Mouse (Mus musculus) stomach, postnatal 0 days (tissue): ENCODE measurements at regions not wholly inside any gene's neighbourhood (a gene's known extent, or its start where the extent isn't known, plus 50 kb on each side); places are given as distances from the start of the nearest gene placed in this dataset.
A peak's percentile ranks its signal among the peaks of the same experiment; 100 is the strongest.

Experiments used
- ATAC-seq: fragments of 200-750 bp; cut with Nextera tagmentation; 2 replicates; pipeline ENCODE4 v1.8.0; 2017; ENCODE audit not compliant: low FRiP score, low TSS enrichment
- DNase-seq: peaks from one replicate; pipeline ENCODE4 v3.0.0-alpha.2; 2016; ENCODE audit warnings: low spot score
- H3K27ac ChIP-seq: fragments of 300-500 bp; sonication (generic); replicated peaks from 2 replicates; pipeline ENCODE4 v1.5.1; 2014; ENCODE audit warnings: mild to moderate bottlenecking, control low read depth
- H3K27me3 ChIP-seq: fragments of 300-500 bp; sonication (generic); 2 replicates; pipeline ENCODE4 v1.6.1; 2014; ENCODE audit warnings: low read length; ENCODE audit not compliant: control insufficient read depth, insufficient read depth
- H3K36me3 ChIP-seq: fragments of 300-500 bp; sonication (generic); 2 replicates; pipeline ENCODE4 v1.6.1; 2014; ENCODE audit warnings: low read length, mixed read lengths; ENCODE audit not compliant: control insufficient read depth, insufficient read depth
- H3K4me1 ChIP-seq: fragments of 300-500 bp; sonication (generic); replicated peaks from 2 replicates; pipeline ENCODE4 v1.6.1; 2014; ENCODE audit warnings: antibody characterized with exemption; ENCODE audit not compliant: control insufficient read depth, insufficient read depth
- H3K4me2 ChIP-seq: fragments of 300-500 bp; sonication (generic); replicated peaks from 2 replicates; pipeline ENCODE4 v1.6.1; 2014; ENCODE audit warnings: low read depth, mild to moderate bottlenecking, control low read depth, moderate library complexity
- H3K4me3 ChIP-seq: fragments of 300-500 bp; sonication (generic); 2 replicates; pipeline ENCODE4 v1.5.1; 2014; ENCODE audit warnings: low read depth, low read length, control low read depth
- H3K9ac ChIP-seq: fragments of 300-500 bp; sonication (generic); 2 replicates; pipeline ENCODE4 v1.6.1; 2014; ENCODE audit warnings: mild to moderate bottlenecking, low read length, control low read depth, mixed read lengths
- H3K9me3 ChIP-seq: fragments of 300-500 bp; sonication (generic); 2 replicates; pipeline ENCODE4 v1.6.1; 2016; ENCODE audit warnings: low read length; ENCODE audit not compliant: control insufficient read depth
- CTCF ChIP-seq: IDR thresholded peaks from 2 replicates; pipeline ENCODE4 v1.5.1; 2016; ENCODE audit warnings: antibody characterized with exemption, low read depth, mild to moderate bottlenecking, moderate library complexity
- EP300 ChIP-seq: optimal IDR thresholded peaks from 2 replicates; pipeline ENCODE3; 2016; ENCODE audit warnings: antibody characterized with exemption
- WGBS: fragments of 180-500 bp; shearing (Covaris S2); extraction: QIAGEN DNeasy Blood & Tissue Kit; methylation state at CpG from one replicate; pipeline ENCODE4 v1.1.7; 2014; 5-methylcytosine and 5-hydroxymethylcytosine counted together

- no peak overlapping the region for H3K9ac ChIP-seq
- H3K27me3 ChIP-seq = no peaks in the 10 kb centered on the region
- no peak for DNase-seq
- H3K36me3 ChIP-seq = no peaks in the 10 kb centered on the region
- TF ChIP-seq CTCF (no peak), EP300 (no peak)
- H3K4me3 ChIP-seq = no peak overlapping the region
- no peak overlapping the region for H3K4me2 ChIP-seq
- H3K4me1 ChIP-seq = no peaks in the 10 kb centered on the region
- ATAC-seq = no peak
- no peaks in the 10 kb centered on the region for H3K9me3 ChIP-seq
- WGBS = 89% methylated on average over 3 of the region's 3 CpGs
- H3K27ac ChIP-seq = no peak overlapping the region
These were observed 150.0 kb downstream of the Csl start for GRCm38 (mm10) chr10:99609420-99609819.

DNA sequence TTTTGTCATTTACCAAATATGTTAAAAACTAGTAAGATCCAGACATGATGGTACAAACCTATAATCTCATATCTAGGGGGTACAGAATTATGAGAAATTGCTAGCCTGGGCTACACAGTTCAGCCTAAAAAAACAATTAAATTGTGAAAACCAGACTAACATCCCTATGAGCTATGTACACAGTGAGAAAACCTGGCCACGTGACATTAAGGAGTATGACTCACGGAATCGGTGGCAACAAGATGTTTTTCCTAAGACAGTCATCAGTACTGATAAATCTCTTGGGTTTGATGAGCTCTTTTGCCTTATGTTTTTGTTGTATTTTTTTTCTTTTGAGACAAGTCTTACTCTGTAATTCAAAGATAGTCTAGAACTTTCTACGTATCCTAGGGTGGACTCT, 148.6 kb downstream of the Csl start:
- no peak for DNase-seq
- Histone ChIP-seq H3K4me3 (no peak overlapping the region), H3K27ac (no peak overlapping the region), H3K36me3 (no peaks in the 10 kb centered on the region), H3K27me3 (no peaks in the 10 kb centered on the region), H3K4me2 (no peak overlapping the region), H3K4me1 (no peaks in the 10 kb centered on the region), H3K9me3 (no peaks in the 10 kb centered on the region), H3K9ac (no peak overlapping the region)
- ATAC-seq = no peak
- TF ChIP-seq CTCF = no peak
- no peak for TF ChIP-seq EP300
- WGBS = 86% methylated on average over 4 of the region's 4 CpGs

DNA sequence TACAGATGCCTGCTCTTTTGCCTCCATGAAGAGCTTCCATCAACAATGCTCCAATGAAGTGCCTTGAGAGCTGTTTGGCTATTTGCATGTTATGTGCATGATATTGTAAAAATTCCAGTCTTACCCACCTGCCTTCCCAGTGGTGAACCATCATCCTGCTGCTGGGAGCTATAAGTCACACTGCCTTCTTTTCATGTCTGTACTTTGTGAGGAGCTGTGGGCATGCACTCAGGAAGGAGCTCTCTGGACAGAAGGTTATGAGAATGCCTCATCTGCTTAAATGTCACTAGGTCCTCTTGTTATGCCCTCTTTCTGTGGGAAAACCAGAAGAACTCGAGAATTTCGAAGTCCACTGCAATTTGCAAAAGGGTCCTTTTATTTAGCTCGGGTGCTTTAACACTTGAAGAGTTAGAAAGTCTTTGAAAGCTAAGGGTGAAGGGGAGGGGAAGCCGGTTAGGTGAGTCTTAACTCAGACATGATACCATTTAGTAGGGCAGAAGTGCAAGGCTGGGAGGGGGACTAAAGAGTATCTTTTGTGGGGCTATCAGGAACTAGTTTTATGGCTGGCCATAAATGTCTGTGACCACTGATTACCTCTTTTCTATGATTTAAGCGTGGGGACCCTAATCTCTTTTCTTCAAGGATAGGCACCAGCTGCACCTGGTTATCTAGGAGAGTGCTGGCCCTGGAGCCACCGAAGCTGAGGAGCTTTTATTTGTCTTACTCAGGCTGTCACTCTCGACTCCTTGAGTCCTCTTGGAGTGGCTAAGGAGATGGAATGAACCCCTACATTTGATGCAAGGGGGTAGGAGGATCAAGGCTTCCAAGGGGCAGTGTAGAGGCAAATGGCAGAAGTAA, 144.8 kb downstream of the Csl start:
- no peak for TF ChIP-seq EP300
- no peak for TF ChIP-seq CTCF
- Histone ChIP-seq H3K9ac (no peak overlapping the region), H3K4me2 (no peak overlapping the region), H3K27ac (no peak overlapping the region), H3K36me3 (no peaks in the 10 kb centered on the region), H3K4me1 (no peaks in the 10 kb centered on the region), H3K9me3 (no peaks in the 10 kb centered on the region), H3K27me3 (no peaks in the 10 kb centered on the region), H3K4me3 (no peak overlapping the region)
- DNase-seq = no peak
- no peak for ATAC-seq
- 35% methylated on average over 7 of the region's 7 CpGs for WGBS

DNA sequence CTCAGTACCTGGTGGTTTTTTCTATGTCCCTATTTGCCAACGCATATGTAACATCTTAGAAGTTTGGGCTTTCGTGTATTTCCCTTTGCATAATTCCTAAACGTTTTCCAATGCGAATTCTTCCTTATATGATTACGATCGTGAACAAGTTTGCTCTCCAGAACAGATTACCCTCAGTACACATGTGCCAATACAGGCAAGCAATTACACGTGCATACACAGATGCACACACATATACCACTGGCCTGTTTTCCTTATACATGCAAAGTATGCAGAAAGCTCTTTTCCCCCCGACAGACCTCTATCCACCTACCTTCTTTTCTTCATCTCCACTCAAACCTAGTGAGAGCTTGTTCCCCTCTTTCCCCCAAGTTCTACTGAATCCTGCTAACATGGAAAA, 144.1 kb downstream of the Csl start:
- H3K9ac ChIP-seq = no peak overlapping the region
- no peak for ATAC-seq
- H3K27ac ChIP-seq = no peak overlapping the region
- no peaks in the 10 kb centered on the region for H3K9me3 ChIP-seq
- no peaks in the 10 kb centered on the region for H3K27me3 ChIP-seq
- no peaks in the 10 kb centered on the region for H3K4me1 ChIP-seq
- TF ChIP-seq EP300 (no peak), CTCF (no peak)
- no peak for DNase-seq
- 85% methylated on average over 8 of the region's 8 CpGs for WGBS
- H3K4me3 ChIP-seq = no peak overlapping the region
- H3K36me3 ChIP-seq = no peaks in the 10 kb centered on the region
- no peak overlapping the region for H3K4me2 ChIP-seq

DNA sequence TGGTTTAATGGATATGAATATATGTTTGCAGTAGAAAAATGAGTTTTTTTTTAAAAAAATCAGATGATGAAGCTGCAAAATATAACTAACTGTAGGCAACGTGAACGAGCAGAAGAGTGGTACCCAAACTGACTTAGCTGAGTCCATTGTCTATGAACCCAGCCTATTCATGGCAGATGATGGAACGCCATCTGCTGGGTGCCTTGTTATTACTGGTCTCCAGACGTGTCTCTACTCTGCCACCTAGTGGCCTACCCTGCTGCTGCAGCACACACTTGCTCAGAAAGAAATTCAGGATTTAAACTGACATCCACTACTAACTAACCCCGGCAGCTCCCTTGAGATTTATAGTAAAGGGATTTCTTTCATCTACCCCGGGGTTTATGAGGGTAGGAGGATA, 143.7 kb downstream of the Csl start:
- H3K9ac ChIP-seq = no peak overlapping the region
- H3K4me1 ChIP-seq = no peaks in the 10 kb centered on the region
- DNase-seq = peak; percentile 88
- no peaks in the 10 kb centered on the region for H3K36me3 ChIP-seq
- no peak overlapping the region for H3K4me3 ChIP-seq
- peak; percentile 70 for ATAC-seq
- WGBS = 10% methylated on average over 6 of the region's 6 CpGs
- no peak overlapping the region for H3K27ac ChIP-seq
- no peaks in the 10 kb centered on the region for H3K9me3 ChIP-seq
- TF ChIP-seq EP300 = no peak
- peak; percentile 100 for TF ChIP-seq CTCF
- no peaks in the 10 kb centered on the region for H3K27me3 ChIP-seq
- H3K4me2 ChIP-seq = no peak overlapping the region

DNA sequence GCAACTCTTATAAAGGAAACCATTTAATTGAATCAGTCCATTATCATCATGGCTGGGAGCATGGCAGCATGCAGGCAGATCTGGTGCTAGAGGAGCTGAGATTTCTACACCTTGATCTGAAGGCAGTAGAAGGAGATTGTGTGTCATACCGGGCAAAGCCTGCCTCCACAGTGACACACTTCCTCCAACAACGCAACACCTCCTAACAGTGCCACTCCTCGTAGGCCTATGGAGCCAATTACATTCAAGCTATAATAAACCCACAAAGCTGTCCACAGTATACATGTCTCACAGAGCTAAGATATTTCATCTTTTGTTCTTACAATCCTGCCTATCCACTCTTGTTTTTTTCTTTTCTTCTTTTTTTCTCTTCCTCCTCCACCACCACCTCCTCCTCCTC, 141.8 kb downstream of the Csl start:
- DNase-seq (no peak), ATAC-seq (no peak)
- no peak overlapping the region for H3K9ac ChIP-seq
- H3K27me3 ChIP-seq = no peaks in the 10 kb centered on the region
- H3K27ac ChIP-seq = no peak overlapping the region
- H3K4me1 ChIP-seq = no peaks in the 10 kb centered on the region
- no peak overlapping the region for H3K4me3 ChIP-seq
- H3K9me3 ChIP-seq = no peaks in the 10 kb centered on the region
- H3K36me3 ChIP-seq = no peaks in the 10 kb centered on the region
- no peak for TF ChIP-seq CTCF
- H3K4me2 ChIP-seq = no peak overlapping the region
- 76% methylated on average over 3 of the region's 3 CpGs for WGBS
